Mouse (Mus musculus) frontal cortex, postnatal 10 days (tissue): ENCODE results near the gene Siglecg.

Source experiments
- DNase-seq, 2 experiments: peaks; one replicate each; pipeline ENCODE4 v3.0.0; 2022; ENCODE audit warnings: low spot score in 2 of 2, mixed read lengths in 1 of 2

Gene Siglecg

GRCm38 (mm10) chr7:43442684-43443083 is 34.7 kb downstream of the Siglecg start:
- DNase-seq, result no peak

GRCm38 (mm10) chr7:43443126-43443916 is 35.3 kb downstream of the Siglecg start:
- peak; percentile 54 to 66 for DNase-seq

- peak; percentile 94 for DNase-seq
These were observed 35.9 kb downstream of the Siglecg start, which contains the start of the genes Etfb and Gm45233 for GRCm38 (mm10) chr7:43443917-43444293. Etfb (plus strand) TSS chr7:43444083. Gm45233 (plus strand) TSS chr7:43444128.

GRCm38 (mm10) chr7:43447801-43448200 is 39.8 kb downstream of the Siglecg start:
- no peak for DNase-seq

- DNase-seq, result no peak
These were observed 40.2 kb downstream of the Siglecg start for GRCm38 (mm10) chr7:43448246-43448645.

- no peak for DNase-seq
These were observed 41.8 kb downstream of the Siglecg start for GRCm38 (mm10) chr7:43449811-43450210.

- no peak for DNase-seq
These were observed 43.7 kb downstream of the Siglecg start for GRCm38 (mm10) chr7:43451726-43452125.

- DNase-seq, result no peak
These were observed 44.6 kb downstream of the Siglecg start for GRCm38 (mm10) chr7:43452609-43453008.

GRCm38 (mm10) chr7:43453599-43454355 is 45.8 kb downstream of the Siglecg start:
- no peak for DNase-seq

- DNase-seq, result no peak
These were observed 46.4 kb downstream of the Siglecg start for GRCm38 (mm10) chr7:43454371-43454770.

GRCm38 (mm10) chr7:43462851-43463250 is 54.8 kb downstream of the Siglecg start, which contains the start of gene Vsig10l:
Vsig10l (plus strand) TSS chr7:43463151.
- DNase-seq, result no peak

GRCm38 (mm10) chr7:43463976-43464375 is 56.0 kb downstream of the Siglecg start:
- DNase-seq, result no peak

GRCm38 (mm10) chr7:43464864-43465343 is 56.9 kb downstream of the Siglecg start:
- DNase-seq, result no peak

- DNase-seq, result peak; percentile 83 to 88
These were observed 57.5 kb downstream of the Siglecg start for GRCm38 (mm10) chr7:43465344-43466098.

GRCm38 (mm10) chr7:43466099-43466694 is 58.2 kb downstream of the Siglecg start:
- DNase-seq, result peak; percentile 72 to 79
